Mouse (Mus musculus): ENCODE data around the gene Xlr5c.

Xlr5c gene

DNA sequence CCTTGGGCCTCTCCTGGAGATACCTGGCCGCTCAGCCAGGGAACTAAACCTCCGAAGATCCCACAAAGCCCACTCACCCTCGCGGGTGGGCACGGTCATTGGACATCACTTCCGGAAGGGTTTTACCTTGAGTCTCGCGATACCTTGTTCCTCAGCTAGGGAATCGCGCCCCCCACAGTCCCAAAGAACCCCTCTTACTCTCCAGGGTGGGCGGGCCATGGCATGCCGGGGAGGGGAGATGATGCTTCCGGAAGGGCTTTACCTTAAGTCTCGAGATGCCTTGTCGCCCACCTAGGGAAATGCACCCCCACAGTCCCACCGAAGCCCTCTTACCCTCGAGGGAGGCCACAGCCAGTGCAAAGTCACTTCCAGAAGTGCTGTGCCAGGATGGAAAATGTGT lies at the start of gene Xlr5c, which contains the start of gene Xlr5a:
Xlr5c (minus strand) TSS at position 101 of the 400 bp plus-strand sequence.
Xlr5a (minus strand) TSS at position 101 of the 400 bp plus-strand sequence.
- in situ Hi-C loops (cut with MboI, MseI) = loop anchor here (5.0 to 25.0 kb wide), 3 partner anchors 146 to 1552 kb away; partner anchors contain the start of genes DXBay18 (in 1 of the 2), Gm5936 (in 1 of the 2) and Xlr5b (in 1 of the 2)

DNA sequence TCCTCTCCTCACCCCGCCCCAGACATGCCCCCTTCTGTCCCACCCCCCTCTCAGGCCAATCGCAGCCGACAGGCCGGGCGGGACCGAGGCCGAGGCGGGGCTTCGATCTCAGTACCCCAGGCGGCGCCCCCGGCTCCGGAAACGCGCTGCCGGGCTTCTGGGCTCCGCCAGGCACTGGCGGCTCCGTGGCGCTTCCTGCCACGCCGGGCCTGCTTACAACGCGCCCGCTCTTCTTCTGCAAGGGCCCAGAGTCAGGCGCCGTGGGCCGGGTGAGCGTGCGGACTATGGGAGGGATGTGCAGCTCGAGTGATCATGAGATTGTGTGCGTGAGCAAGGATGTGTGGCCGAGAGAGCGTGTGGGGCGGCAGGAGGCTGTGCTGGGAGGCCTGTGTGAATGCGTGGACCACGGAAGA lies 49.7 kb upstream of the Xlr5c start, which contains the start of gene Zfp275:
Zfp275 (plus strand) TSS at position 139 of the 413 bp plus-strand sequence.
- in situ Hi-C loops (cut with MboI, MseI) = no loop called here

DNA sequence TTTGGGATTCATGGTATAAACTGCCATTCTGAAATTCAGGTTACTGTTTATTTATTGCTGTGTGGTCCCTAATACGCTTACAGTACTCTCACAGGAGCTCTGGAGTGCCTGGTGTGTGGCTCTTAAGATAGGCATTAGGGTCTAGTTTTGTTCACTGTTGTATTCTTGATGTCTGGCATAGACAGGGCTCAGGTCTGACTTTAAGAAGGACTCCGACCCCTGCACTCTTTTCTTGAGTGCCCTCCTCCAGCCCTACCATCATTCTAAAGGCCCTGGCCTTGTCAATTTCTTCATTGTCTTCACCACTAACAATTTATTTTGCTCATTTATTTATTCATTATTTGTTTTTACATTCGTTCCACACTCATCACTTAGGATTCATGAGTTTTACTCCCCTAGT lies 49.3 kb upstream of the Xlr5c start:
- in situ Hi-C loops (cut with MboI, MseI) = no loop called here

GRCm38 (mm10) chrX:73341473-73341872 lies 48.7 kb upstream of the Xlr5c start:
- in situ Hi-C loops (cut with MboI, MseI) = no loop called here

- in situ Hi-C loops (cut with MboI, MseI) = no loop called here
Measured at GRCm38 (mm10) chrX:73336740-73337139, 44.0 kb upstream of the Xlr5c start, which contains the start of gene Gm45015. Gene Gm45015 (minus strand): TSS chrX:73336840.

DNA sequence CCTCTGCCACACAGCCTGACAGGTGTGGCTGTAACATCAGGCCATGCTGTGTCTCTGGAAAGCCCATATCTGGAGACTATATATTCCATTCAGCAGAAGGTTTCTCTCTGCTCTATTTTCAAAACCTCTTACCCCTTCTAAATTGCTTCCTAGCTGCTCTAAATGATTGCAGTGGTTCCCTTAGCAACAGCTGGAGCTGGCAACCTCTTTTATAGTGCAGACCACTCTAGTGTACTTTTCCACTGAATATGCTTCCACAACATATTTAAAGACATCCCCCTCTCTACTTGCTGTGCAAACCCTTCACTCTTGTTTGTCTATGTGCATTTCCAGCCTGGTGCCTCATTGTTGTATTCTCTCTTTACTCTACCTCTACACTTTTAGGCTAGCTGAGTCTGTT lies 40.8 kb upstream of the Xlr5c start:
- in situ Hi-C loops (cut with MboI, MseI) = no loop called here

- in situ Hi-C loops (cut with MboI, MseI) = no loop called here
Measured at GRCm38 (mm10) chrX:73327215-73327614, 34.4 kb upstream of the Xlr5c start.

GRCm38 (mm10) chrX:73321029-73321428 lies 28.3 kb upstream of the Xlr5c start:
- in situ Hi-C loops (cut with MboI, MseI) = no loop called here

DNA sequence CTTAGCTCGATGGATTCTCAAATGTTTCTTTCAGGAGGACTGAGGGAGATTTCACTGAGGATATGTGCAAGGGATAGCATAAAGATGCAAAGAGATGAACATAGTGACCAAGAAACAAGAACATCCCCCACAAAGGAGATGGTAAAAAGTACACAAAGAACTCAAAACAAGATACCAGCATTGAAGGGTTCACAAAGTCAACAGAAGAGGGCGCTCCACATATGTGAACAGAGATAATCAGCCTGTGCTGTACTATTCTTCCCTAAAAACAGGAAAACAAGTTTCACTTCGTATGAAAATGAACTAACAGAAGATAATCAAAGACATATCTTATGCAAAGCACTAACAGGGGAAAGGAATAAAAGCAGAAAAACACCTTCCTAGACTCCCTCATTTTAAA lies 19.7 kb upstream of the Xlr5c start:
- in situ Hi-C loops (cut with MboI, MseI) = no loop called here

DNA sequence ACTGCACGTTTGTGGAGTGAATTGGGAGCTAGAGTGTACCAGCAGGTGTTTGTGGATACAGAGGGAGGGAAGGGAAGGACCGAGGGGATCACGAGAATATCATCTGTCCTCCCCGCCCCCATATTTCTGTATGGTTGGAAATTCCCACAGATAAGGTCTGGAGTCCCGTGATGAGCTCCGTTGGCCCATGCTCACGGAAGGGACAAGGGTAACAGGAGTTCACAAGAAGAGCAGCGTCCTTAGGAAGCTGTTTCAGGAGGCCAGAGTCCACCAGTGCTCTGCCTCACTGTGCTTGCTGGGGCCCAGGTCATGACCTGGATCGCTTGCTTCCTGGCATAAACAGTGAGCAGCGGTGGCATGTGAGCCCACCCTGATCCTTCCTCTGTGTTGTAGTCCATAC lies 3.0 kb upstream of the Xlr5c start:
- in situ Hi-C loops (cut with MboI, MseI) = loop anchor here (5.0 to 25.0 kb wide), 3 partner anchors 168 to 1549 kb away; partner anchors contain the start of gene Gm5936 (in 1 of the 2)

GRCm38 (mm10) chrX:73265270-73265669 lies 27.5 kb downstream of the Xlr5c start, which contains the start of gene Xlr3c:
Gene Xlr3c (minus strand): TSS chrX:73265390.
- in situ Hi-C loops (cut with MboI, MseI) = loop anchor here (5.0 to 10.0 kb wide), 2 partner anchors 1430 to 1642 kb away; no protein-coding TSS in a partner anchor

- in situ Hi-C loops (cut with MboI, MseI) = loop anchor here (5.0 to 10.0 kb wide), 3 partner anchors 70 to 1435 kb away; partner anchors contain the start of gene Xlr3b (in 1 of the 2)
Measured at GRCm38 (mm10) chrX:73262428-73262827, 30.3 kb downstream of the Xlr5c start.

GRCm38 (mm10) chrX:73242821-73243325 lies 49.9 kb downstream of the Xlr5c start, which contains the start of gene Xlr4c:
Gene Xlr4c (minus strand): TSS chrX:73243130.
- in situ Hi-C loops (cut with MboI, MseI) = loop anchor here (5.0 to 10.0 kb wide), 2 partner anchors 1699 to 1702 kb away; no protein-coding TSS in a partner anchor

Data from T-helper 17 cell (primary cell).